Mouse (Mus musculus) gastrocnemius, adult 18-20 months (tissue): ENCODE measurements at regions not wholly inside any gene's neighbourhood (a gene's known extent, or its start where the extent isn't known, plus 50 kb on each side); places are given as distances from the start of the nearest gene placed in this dataset.

Experiments used
- DNase-seq: peaks from one replicate; pipeline ENCODE4 v3.0.0; 2021; ENCODE audit warnings: low spot score

- DNase-seq = no peak
These were observed 62.1 kb downstream of the P2ry1 start for GRCm38 (mm10) chr3:61064720-61065119.

GRCm38 (mm10) chr3:61067067-61067466 lies 64.5 kb downstream of the P2ry1 start:
- no peak for DNase-seq

- no peak for DNase-seq
These were observed 65.6 kb downstream of the P2ry1 start for GRCm38 (mm10) chr3:61068229-61068628.

DNA sequence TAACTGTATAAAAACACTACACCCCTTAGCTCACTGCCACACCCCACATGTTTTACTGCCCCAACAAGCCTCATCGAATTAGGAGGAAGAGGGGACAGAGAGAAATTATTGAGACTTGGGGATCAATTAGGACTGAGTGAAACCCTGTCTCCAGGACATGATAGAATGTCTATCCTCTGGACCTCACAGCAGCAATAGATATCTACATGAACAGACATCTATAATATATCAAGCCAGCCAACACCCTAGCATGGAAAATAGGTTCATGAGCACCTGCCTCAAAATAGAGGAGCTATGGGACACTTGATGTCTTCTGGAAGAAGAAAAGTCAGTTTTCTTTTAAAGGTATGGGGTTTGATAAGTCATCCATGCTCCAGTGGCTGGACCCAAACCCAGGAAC lies 68.4 kb downstream of the P2ry1 start:
- no peak for DNase-seq

DNA sequence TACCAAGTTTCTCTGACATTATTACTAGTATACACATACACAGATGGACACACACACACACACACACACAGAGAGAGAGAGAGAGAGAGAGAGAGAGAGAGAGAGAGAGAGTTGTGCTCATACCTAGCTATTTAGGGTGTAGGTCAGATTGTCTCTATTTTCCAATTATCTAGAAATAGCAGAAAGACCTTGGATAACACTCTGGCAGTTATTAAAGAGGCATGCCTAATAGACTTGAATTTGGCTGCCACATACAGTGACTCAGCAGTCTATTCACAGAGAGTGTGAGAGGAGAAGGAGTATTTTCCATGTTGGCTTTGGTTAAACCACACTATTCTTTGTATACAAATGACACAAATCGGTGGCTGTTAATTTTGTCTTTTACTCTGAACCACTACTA lies 69.7 kb downstream of the P2ry1 start:
- peak; percentile 4 for DNase-seq

DNA sequence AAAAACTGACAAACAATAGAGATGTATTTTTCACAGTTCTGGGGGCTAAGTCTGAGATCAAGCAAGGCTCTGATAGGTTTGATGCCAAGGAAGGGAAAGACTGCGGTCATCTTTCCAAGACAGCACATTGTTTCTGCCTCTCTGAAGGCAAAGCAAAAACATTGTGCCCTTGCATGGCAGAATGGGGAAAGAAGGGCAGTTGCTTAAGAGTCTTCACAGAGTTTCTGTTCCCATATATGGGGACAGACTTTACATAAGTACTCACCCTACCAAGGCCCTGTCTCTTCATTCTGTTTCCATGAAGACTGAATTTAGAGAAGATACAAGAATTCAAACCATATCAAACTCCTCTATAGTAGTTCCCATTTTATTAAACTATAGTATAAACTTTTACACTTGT lies 70.5 kb downstream of the P2ry1 start:
- DNase-seq = no peak

- DNase-seq = no peak
These were observed 71.2 kb downstream of the P2ry1 start for GRCm38 (mm10) chr3:61073806-61074205.

GRCm38 (mm10) chr3:61075839-61076238 lies 73.2 kb downstream of the P2ry1 start:
- DNase-seq = no peak

GRCm38 (mm10) chr3:61089931-61090330 lies 87.3 kb downstream of the P2ry1 start:
- no peak for DNase-seq

- no peak for DNase-seq
These were observed 89.4 kb downstream of the P2ry1 start for GRCm38 (mm10) chr3:61092031-61092430.

DNA sequence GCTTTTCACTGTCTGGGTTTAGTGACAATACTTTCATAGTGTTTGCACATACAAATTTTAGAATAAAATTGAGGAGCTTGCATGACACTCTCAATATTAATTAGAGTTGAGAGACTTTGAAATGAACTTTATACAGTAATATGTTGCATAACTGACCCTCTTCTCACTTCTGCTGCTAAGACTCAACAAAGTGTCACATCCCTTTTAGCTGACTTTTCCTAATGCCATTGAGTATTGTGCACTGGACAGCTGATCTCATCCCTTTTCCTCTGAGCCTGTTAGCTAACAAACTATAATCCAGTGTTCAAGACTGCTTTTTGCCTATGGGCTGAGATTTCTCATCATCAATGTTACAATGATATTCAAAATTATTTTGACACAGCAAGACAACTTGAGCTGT lies 113.8 kb downstream of the P2ry1 start:
- DNase-seq = no peak

DNA sequence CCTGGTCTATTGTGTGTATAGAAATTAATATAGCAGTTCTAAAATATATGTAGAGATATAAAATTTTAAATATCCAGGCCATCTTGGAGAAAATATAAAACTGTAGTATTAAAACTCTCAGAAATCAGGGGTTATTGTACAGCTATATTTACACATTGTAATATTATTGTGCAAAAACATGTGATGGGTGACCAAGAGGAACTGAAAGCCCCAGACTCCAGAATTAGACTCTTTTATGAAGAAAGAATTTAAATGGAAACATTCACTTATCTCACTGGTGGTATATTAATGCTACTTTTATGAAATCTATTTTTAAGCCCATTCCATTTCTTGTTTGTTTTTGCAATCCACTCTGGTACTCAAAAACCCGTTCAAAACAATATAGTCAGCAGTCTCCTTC lies 130.5 kb downstream of the P2ry1 start:
- DNase-seq = no peak

DNA sequence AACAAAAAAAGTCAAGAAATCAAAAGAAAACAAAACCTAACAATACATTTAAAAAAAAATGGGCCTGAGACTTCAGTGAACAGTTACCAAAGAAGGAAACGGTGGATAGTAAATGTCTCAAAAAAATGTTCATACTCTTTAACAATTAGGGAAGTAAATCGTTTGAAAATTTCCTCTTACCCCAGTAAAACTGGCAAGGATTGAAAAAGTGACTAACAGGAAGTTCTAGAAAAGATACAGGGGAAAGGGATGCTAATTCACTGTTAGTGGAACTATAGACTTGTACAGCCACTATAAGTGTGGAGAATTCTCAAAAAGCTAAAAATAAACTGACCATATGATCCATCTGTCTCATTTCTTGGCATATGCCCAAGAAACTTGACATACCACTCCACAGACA lies 151.5 kb downstream of the P2ry1 start:
- no peak for DNase-seq

GRCm38 (mm10) chr3:61159811-61160210 lies 157.2 kb downstream of the P2ry1 start:
- no peak for DNase-seq

- no peak for DNase-seq
These were observed 158.8 kb downstream of the P2ry1 start for GRCm38 (mm10) chr3:61161384-61161783.

DNA sequence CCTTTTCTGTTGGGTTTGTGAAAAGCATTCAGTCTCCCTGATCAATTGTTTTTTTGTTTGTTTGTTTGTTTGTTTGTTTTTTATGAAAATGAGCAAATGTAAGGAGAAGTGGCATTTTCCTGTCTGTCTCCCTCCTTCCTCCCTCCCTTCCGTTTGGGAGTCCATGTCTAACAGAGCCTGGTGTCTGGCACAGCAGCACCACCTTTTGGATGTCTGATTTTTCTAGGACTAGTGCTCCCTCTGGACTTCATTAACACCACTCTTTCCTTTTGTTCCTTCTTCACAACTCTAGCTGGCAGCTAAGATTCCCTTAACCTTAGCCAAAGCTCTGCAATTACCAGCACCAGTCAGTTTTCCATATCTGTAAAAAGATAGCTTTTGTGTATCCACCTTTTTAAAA lies 175.6 kb upstream of the Rap2b start:
- peak; percentile 4 for DNase-seq

- no peak for DNase-seq
These were observed 172.8 kb upstream of the Rap2b start for GRCm38 (mm10) chr3:61188662-61189061.

- DNase-seq = no peak
These were observed 144.9 kb upstream of the Rap2b start for GRCm38 (mm10) chr3:61216562-61216961.

DNA sequence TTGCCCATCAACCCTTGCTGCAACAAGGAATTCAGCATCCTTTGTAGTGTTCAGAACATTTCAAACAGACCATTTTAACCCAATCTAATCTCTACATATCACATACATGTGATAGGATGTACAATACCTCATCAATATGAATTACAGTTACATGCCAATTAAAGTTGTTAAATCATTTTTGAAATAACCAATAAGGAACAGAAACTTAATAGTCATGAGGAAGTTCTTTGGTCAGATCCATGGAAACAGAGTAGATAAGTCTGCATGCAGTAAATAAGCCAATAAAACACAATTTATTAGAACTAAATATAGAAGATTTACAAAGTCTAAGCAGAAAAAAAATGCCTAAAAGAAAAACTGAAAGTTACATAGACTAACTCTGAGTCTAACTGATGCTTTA lies 136.9 kb upstream of the Rap2b start:
- DNase-seq = no peak

DNA sequence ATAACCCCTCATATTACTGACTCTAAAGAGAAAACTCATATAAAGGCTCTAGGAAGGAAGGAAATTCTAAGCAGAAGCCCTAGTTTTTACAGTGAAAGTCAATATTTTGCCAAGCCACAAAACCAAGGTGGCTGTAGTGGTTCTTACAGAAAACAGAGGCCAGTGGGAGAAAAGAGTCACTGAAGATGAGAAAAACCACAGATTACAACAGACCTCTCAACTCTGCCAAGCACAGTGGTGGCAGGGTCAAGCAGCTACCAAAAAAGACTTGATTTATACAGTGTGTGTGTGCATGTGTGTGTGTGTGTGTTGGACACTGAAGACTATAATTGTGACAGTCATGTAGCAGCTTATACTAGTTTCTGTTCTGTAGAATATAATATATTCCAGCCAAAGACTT lies 136.4 kb upstream of the Rap2b start:
- DNase-seq = no peak

GRCm38 (mm10) chr3:61241380-61241779 lies 120.1 kb upstream of the Rap2b start:
- no peak for DNase-seq

DNA sequence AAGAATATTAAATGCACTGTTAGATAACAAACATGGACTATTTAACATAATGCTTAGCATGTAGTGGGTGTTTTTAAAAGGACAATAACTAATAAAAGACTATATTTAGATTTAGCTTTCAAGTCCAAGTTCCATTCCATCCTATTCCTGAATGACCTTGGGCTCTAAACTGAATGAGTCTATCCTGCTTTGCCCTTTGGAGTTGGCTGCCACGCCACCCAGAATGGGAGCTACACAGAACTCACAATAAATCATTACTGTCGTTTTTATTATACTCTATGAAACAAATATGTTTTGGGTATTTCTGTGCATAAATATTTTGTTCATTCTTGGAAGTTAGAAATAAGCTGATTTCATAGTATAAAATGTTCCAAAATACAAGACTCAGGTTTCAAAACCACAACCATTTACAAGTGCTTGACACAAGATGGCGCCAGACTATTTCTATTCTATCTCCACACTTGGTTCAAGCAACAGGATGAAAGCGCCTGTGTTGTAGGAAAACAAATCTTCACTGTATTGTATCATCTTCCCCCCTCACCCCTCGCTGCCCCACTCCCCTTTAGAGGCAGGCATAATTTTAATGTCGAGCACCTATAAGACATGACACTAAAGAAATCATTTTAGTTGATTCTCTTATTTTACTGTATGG lies 117.4 kb upstream of the Rap2b start:
- peak; percentile 22 for DNase-seq

GRCm38 (mm10) chr3:61246429-61246828 lies 115.0 kb upstream of the Rap2b start:
- no peak for DNase-seq

DNA sequence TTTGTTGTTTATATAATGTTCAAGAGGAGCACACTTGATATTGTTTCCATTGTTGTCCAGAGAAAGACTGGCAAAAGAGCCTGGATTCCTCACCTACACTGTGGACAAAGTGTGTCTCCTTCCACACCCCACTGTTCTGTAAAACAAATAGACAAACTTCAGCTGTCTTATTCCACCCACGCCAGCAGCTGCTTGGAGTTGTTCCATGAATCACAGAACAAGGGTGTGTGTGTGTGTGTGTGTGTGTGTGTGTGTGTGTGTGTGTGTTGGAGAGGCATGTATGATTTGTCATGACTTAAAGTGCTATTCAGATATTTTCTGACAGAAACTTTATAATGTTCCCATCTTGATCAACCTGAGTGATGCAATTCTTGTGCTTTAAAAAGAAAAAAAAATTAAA lies 114.1 kb upstream of the Rap2b start:
- peak; percentile 10 for DNase-seq
